Comparison of ENCODE assay signal across 8 mouse cellular contexts in genomic region chr11:90664345-90664986, GRCm38 (mm10). TPM values are rescaled to one million over a fixed set of nuclear protein-coding genes. Genes with fewer than 3 reads are reported as not detected.
DNase-seq lines count a peak whose midpoint lies in the region; ATAC-seq and TF ChIP-seq lines count a peak whose summit lies in the region.

No protein-coding gene starts in this region.

- H3K4me2 ChIP-seq in lung, embryonic 14.5 days = peak overlapping the region; percentile 21
- peak overlapping the region; percentile 9 for H3K4me2 ChIP-seq in forebrain, embryonic 12.5 days
- H3K4me2 ChIP-seq in liver, embryonic 12.5 days = peak overlapping the region; percentile 66
- peak overlapping the region; percentile 29; the same call in 1 of the 2 replicates for H3K4me2 ChIP-seq in stomach, embryonic 15.5 days

- H3K27ac ChIP-seq in lung, embryonic 14.5 days (ENCODE audit: low read depth) = peak overlapping the region; percentile 86
- H3K27ac ChIP-seq in forebrain, embryonic 12.5 days = peak overlapping the region; percentile 66
- peak overlapping the region; percentile 99 for H3K27ac ChIP-seq in liver, embryonic 12.5 days
- H3K27ac ChIP-seq in stomach, embryonic 15.5 days = peak overlapping the region; percentile 82

- peaks cover 22% of the 10 kb centered on the region for H3K4me1 ChIP-seq in lung, embryonic 14.5 days (ENCODE audit: insufficient read depth)
- H3K4me1 ChIP-seq in forebrain, embryonic 12.5 days = peaks cover 31% of the 10 kb centered on the region
- peaks cover 65% of the 10 kb centered on the region for H3K4me1 ChIP-seq in liver, embryonic 12.5 days
- peaks cover 32% of the 10 kb centered on the region for H3K4me1 ChIP-seq in stomach, embryonic 15.5 days

- H3K27me3 ChIP-seq in lung, embryonic 14.5 days (ENCODE audit: insufficient read depth, low read length) = no peaks in the 10 kb centered on the region
- no peaks in the 10 kb centered on the region for H3K27me3 ChIP-seq in forebrain, embryonic 12.5 days
- no peaks in the 10 kb centered on the region for H3K27me3 ChIP-seq in liver, embryonic 12.5 days (replicated peaks)
- no peaks in the 10 kb centered on the region for H3K27me3 ChIP-seq in stomach, embryonic 15.5 days (replicated peaks)

- peaks cover 20% of the 10 kb centered on the region for H3K36me3 ChIP-seq in lung, embryonic 14.5 days (ENCODE audit: insufficient read depth)
- peaks cover 3% of the 10 kb centered on the region; the same call in 1 of the 2 replicates for H3K36me3 ChIP-seq in forebrain, embryonic 12.5 days (replicated peaks)
- peaks cover 49% of the 10 kb centered on the region for H3K36me3 ChIP-seq in liver, embryonic 12.5 days
- H3K36me3 ChIP-seq in stomach, embryonic 15.5 days = peaks cover 7% of the 10 kb centered on the region; the same call in 1 of the 2 replicates

- DNase-seq in lung, embryonic 14.5 days = peak; percentile 53
- DNase-seq in lung, postnatal 4 days = no peak
- DNase-seq in adipocyte (ENCODE audit: low spot score) = no peak
- DNase-seq in left cerebral cortex, adult 9 months (ENCODE audit: low spot score in 2 of 2) = no peak
- no peak for DNase-seq in B cell, adult 2 months

- peak; percentile 50 for ATAC-seq in lung, embryonic 14.5 days (ENCODE audit: insufficient read depth)
- ATAC-seq in forebrain, embryonic 12.5 days (ENCODE audit: low FRiP score) = no peak
- ATAC-seq in liver, embryonic 12.5 days = peak; percentile 89
- ATAC-seq in stomach, embryonic 15.5 days (ENCODE audit: insufficient read depth, low FRiP score, low read depth) = peak; percentile 85

- no peak for TF ChIP-seq CTCF in lung, embryonic 14.5 days (IDR thresholded peaks at IDR 0.05; ENCODE audit: low read depth)

- H3K4me3 ChIP-seq in lung, embryonic 14.5 days (ENCODE audit: low read depth, low read length) = no peak overlapping the region
- no peak overlapping the region for H3K4me3 ChIP-seq in forebrain, embryonic 12.5 days (replicated peaks)
- H3K4me3 ChIP-seq in liver, embryonic 12.5 days = peak overlapping the region; percentile 36
- no peak overlapping the region for H3K4me3 ChIP-seq in stomach, embryonic 15.5 days (replicated peaks)

- no peak overlapping the region for H3K9ac ChIP-seq in lung, embryonic 14.5 days
- H3K9ac ChIP-seq in forebrain, embryonic 12.5 days = no peak overlapping the region
- H3K9ac ChIP-seq in liver, embryonic 12.5 days = peak overlapping the region; percentile 70
- no peak overlapping the region for H3K9ac ChIP-seq in stomach, embryonic 15.5 days

- WGBS in lung, embryonic 14.5 days = 6% methylated on average over 8 of the region's 8 CpGs
- WGBS in forebrain, embryonic 12.5 days = 22% methylated on average over 8 of the region's 8 CpGs
- WGBS in liver, embryonic 12.5 days (ENCODE audit: insufficient replicate concordance) = 3% methylated on average over 8 of the region's 8 CpGs
- WGBS in stomach, embryonic 15.5 days = 7% methylated on average over 8 of the region's 8 CpGs

- H3K9me3 ChIP-seq in lung, embryonic 14.5 days (ENCODE audit: low read depth, low read length) = no peaks in the 10 kb centered on the region
- H3K9me3 ChIP-seq in forebrain, embryonic 12.5 days = no peaks in the 10 kb centered on the region
- no peaks in the 10 kb centered on the region for H3K9me3 ChIP-seq in liver, embryonic 12.5 days (replicated peaks)
- H3K9me3 ChIP-seq in stomach, embryonic 15.5 days = no peaks in the 10 kb centered on the region

RNA-seq across cellular contexts. Expression of gene Tom1l1, which starts 23.7 kb away (rescaled TPM):
- polyA plus RNA-seq in lung, embryonic 14.5 days (2014; fragmentation: Nextera tagmentation; extraction: Ambion mirVana) = 34.0 and 37.6 TPM in 2 replicates
- polyA plus RNA-seq in forebrain, embryonic 12.5 days (2016; fragmentation: Nextera tagmentation; extraction: Ambion mirVana) = 15.9 and 18.1 TPM in 2 replicates
- polyA plus RNA-seq in liver, embryonic 12.5 days (2016; fragmentation: Nextera tagmentation; extraction: Ambion mirVana) = 60.4 and 64.9 TPM in 2 replicates
- polyA plus RNA-seq in stomach, embryonic 15.5 days (2015; fragmentation: Nextera tagmentation; extraction: Ambion mirVana) = 42.7 and 50.5 TPM in 2 replicates

RNA-seq across cellular contexts. Expression of gene Cox11, which starts 26.5 kb away (rescaled TPM):
- polyA plus RNA-seq in lung, embryonic 14.5 days (2014; fragmentation: Nextera tagmentation; extraction: Ambion mirVana) = 25.7 and 25.9 TPM in 2 replicates
- 37.4 and 42.4 TPM in 2 replicates for polyA plus RNA-seq in forebrain, embryonic 12.5 days (2016; fragmentation: Nextera tagmentation; extraction: Ambion mirVana)
- 38.2 and 40.5 TPM in 2 replicates for polyA plus RNA-seq in liver, embryonic 12.5 days (2016; fragmentation: Nextera tagmentation; extraction: Ambion mirVana)
- polyA plus RNA-seq in stomach, embryonic 15.5 days (2015; fragmentation: Nextera tagmentation; extraction: Ambion mirVana) = 37.0 and 38.3 TPM in 2 replicates

RNA-seq across cellular contexts. Expression of gene Stxbp4, which starts 26.6 kb away (rescaled TPM):
- polyA plus RNA-seq in lung, embryonic 14.5 days (2014; fragmentation: Nextera tagmentation; extraction: Ambion mirVana) = 26.5 and 27.4 TPM in 2 replicates
- polyA plus RNA-seq in forebrain, embryonic 12.5 days (2016; fragmentation: Nextera tagmentation; extraction: Ambion mirVana) = 39.4 and 41.0 TPM in 2 replicates
- 11.2 and 12.9 TPM in 2 replicates for polyA plus RNA-seq in liver, embryonic 12.5 days (2016; fragmentation: Nextera tagmentation; extraction: Ambion mirVana)
- 15.4 and 20.4 TPM in 2 replicates for polyA plus RNA-seq in stomach, embryonic 15.5 days (2015; fragmentation: Nextera tagmentation; extraction: Ambion mirVana)

Comparison
In these comparisons a context has a peak if more than half of its experiments do, and no peak if none do; other contexts are left out.
1. H3K4me2 ChIP-seq: peak in every context shown above with its lines; median percentile 66 in liver, embryonic 12.5 days; 29 in stomach, embryonic 15.5 days; 21 in lung, embryonic 14.5 days; 9 in forebrain, embryonic 12.5 days.